Mouse (Mus musculus) lung, adult 18-20 months (tissue): ENCODE data around the gene Rpa1.
"Not testable (repeated sequence)": the region's sequence is repeated elsewhere in the genome, so short reads cannot be mapped to it uniquely, and the experiment has no call there.

Experiments used
- DNase-seq, 2 experiments: peaks; one replicate each; pipeline ENCODE4 v3.0.0; 2022; ENCODE audit warnings: mixed read lengths in 2 of 2

Gene Rpa1

DNA sequence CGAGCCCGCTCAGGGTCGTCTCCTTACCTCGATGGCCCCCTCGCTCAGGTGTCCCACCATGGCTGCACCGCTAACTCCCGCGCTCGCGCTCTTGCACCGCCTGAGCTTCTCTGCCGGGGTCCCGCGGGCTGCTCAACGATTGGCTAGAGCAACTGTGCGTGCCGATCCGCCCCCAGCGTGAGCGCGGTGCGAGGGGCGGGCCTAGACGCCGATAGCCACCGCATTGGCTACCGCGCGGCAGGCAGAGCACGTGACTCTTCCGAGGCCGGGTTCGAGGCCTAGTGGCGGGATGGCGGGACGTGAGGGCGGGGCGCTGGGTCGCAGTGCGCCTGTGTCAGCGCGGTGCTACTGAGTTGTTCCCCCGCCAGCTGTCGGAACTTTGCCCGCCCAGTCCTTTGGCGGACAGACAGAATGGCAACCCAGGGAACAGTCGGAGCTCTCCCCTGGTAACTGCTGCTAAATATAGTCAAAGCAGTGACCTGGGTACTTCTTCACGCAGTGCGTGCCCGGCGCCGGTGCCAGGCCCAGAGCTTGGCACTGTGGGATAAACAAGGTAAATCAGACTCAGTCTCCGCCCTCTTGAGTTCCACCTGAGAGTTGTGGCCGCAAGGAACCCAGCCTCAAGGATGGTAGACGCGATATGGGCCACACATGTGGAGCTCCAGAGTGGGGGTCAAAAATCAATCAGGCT lies at the start of gene Rpa1, which contains the start of gene Smyd4:
TSS of gene Rpa1 (minus strand) at position 126 of the 691 bp plus-strand sequence.
TSS of gene Smyd4 (plus strand) at position 235 of the 691 bp plus-strand sequence.
- peak; percentile 95 to 96 for DNase-seq

DNA sequence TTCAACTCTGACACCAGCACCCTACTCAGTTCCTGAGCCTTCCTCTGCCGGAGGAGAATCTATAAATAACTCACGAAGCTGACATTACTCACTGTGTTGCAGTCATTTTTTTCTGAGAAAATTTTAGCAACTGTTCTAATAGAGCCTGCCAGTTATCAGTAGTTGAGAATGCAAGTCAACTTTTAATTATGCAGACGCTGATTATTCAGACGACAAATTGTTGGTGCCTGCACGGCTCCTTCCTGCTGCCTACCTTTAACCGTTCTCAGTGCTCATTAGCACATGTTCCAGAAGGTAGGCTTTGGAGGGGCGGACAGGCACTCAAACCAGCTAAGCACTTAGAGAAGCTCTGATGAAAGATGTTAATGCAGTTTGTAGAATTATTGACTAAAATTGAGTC lies 49.3 kb upstream of the Rpa1 start:
- DNase-seq, result no peak

DNA sequence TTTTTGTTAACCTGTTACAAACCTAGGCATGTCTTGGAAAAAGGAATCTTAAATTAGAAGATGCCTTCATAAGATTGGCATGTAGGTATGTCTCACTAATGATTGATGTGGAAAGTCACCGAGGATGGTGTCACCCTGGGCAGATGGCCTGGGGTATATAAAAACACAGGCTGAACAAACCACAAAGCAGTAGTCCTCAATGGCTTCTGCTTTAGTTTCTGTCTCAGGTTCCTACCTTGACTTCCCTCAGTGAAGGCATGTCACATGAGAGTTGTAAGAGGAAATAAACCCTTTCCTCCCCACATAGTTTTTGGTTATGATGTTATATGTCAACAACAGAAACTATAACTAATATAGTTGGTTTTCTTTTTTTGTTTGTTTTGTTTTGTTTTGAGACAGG lies 47.5 kb upstream of the Rpa1 start:
- no peak for DNase-seq

DNA sequence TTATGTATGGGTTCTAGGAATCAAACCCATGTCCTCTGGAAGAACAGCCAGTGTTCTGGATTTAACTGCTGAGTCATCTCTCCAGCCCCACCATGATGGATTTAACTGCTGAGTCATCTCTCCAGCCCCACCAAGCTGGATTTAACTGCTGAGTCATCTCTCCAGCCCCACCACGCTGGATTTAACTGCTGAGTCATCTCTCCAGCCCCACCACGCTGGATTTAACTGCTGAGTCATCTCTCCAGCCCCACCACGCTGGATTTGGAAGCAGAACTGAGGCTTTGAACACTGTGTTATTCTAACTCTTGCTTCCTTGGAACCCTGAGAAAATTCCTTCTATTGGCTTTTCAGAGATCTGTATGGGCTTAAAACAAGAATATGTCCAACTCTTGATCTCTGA lies 35.4 kb upstream of the Rpa1 start:
- DNase-seq, result not testable (repeated sequence)

DNA sequence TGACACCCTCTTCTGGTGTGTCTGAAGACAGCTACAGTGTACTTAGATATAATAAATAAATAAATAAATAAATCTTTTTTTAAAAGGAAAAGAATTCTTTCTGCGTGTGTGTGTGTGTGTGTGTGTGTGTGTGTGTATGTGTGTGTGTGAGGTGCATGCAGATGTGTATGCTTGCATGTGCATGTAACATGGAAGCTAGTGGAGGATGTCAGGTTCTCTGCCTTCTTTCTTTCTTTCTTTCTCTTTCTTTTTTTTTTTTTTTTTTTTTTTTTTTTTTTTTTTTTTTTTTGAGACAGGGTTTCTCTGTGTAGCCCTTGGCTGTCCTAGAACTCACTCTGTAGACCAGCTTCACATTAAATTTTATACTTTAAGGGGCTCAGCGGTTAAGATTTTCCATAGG lies 30.7 kb upstream of the Rpa1 start:
- DNase-seq, result not testable (repeated sequence)

DNA sequence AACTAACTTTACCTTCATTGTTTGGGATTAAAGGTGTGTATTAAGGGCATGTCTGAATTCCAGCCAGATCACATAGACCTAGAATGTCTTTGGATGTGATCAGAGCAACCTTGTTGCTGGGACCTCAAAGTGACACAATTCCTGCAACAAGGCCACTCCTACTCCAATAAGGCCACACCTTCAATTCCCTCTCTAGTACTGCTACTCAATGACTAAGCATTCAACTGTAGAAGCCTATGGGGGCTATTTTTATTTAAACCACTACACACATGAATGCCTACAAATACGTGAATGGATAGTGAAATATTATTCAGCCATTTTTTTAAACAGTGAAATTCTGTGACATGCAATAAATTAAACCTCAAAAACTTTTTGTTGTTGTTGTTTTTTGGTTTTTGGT lies 29.0 kb upstream of the Rpa1 start:
- no peak for DNase-seq

DNA sequence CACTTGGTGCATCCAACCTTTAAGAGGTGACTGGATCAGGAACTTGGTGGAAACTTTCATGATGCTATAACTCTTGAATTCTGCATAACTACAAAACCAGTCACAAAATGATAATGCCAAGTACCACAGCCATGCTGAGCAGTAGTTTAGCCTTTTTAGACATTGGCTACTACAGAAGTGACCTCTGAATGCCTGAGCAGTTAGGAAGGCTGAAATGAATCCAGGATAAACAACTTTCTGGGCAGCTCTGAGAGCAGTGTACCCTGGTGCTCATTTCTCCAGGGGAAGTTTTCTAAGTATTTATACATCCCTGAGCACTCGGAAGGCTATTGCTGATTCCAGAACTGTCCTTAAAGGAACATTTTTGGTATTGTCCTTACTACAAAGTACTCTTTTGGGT lies 7.4 kb upstream of the Rpa1 start:
- no peak for DNase-seq

DNA sequence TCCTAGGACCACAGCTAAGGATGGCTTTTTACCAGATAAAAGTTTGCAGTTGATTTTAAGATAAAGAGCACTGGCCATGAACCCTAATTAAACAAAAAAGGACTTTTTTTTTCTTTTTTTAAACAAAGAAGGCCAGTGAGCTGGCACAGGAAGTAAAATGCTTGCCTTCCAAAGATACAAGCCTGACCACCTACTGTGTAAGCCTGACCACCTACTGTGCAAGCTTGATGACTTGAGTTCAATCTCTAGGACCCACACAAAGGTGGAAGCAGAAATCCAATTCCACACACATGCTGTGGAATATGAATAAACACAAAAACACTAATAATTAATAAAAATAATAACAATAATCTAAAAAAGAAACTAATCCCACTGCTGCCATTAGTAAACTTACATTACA lies 3.1 kb upstream of the Rpa1 start:
- DNase-seq, result no peak

DNA sequence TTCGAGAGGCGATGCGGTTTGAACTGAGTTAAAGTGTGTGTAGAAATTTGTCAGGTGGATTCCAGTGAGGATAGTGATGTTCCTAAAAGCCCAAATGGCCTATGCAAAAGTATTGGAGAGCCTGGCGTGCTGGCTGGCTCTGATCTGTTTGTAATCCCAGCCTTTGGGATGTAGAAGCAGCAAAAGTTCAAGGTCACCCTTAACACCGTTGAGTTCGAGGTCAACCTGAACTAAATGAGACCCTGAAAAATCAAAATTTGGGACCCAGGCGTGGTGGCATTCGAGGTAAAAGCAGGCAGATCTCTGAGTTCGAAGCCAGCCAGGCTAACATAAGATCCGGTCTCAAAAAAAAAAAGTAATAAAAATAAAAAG lies 752 bp upstream of the Rpa1 start:
- DNase-seq, result no peak

DNA sequence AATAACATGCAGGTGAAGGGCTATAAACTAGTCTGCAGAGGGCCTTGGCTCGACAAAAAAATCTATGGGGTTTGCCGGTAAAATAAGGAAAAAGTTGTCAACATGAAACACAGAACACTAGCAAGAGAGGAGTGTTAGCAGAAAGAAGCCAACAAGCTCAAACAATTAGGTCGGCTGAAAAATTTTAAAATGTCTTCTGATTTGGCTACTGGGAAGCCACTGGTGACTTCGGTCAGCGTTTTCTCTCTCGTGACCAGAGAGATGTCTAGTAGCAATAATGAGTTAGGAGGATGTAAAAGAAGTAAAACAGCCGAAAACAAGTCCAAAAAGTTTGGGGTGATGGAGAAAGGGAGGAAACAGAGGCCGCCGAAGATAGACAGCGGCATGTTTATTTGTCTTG lies 528 bp downstream of the Rpa1 start:
- no peak for DNase-seq

DNA sequence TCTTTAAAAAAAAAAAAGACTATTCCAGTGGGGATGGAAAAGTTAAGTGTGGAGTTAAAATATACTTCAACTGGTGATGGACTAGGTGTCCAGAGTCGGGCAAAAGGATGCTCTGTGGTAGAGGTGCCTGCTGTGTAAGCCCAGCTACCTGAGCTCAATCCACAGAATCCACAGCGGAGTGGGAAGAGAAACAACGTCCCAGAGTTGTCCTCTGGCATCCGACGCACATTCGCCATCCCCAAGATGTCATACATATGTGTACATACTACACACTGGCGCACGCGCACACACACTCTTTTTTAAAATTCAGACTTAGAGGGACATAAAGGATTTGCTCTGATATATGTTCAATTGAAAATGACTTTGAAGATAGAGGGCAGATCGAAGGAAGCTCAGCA lies 937 bp downstream of the Rpa1 start:
- no peak for DNase-seq

DNA sequence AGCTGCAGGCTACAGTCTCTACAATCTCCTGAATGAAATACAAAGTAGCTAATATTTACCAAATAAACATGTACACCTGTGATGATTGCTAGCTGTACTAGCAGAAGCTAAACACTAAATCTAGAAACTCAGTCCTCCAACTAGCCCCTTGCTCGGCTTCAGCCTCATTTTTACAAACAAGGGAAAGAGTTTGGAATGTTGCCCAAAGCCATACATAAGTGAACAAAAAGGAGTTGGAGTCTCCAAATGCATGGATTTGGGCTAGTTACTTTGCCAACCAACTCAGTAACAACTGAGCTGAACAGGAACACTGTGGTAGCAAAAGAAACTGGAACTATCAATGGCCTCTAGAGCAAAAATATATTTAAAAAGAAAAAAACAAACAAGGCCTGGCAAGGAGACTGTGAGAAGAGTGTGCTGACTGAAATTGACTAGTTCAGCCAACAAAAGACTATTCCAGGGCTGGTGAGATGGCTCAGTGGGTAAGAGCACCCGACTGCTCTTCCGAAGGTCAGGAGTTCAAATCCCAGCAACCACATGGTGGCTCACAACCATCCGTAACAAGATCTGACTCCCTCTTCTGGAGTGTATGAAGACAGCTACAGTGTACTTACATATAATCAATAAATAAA lies 1.5 kb downstream of the Rpa1 start:
- no peak for DNase-seq

DNA sequence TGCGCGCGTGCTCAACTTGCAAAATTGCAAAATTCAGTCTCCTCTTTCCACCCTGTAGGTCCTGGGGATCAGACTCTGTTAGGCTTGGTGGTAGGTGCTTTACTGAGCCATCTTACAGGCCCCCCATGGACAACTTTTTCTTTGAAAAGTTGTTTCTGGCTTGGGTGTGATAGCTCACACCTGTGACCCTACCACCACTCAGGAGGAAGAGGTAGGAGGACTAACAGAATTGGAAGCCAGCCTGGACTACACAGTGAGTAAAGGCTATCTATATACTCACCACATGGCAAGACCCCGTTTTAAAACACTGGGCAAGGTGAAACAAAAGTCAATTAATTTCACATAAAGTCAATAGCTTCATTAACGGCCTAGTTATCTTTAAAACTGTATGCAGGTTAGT lies 3.4 kb downstream of the Rpa1 start:
- DNase-seq, result no peak

DNA sequence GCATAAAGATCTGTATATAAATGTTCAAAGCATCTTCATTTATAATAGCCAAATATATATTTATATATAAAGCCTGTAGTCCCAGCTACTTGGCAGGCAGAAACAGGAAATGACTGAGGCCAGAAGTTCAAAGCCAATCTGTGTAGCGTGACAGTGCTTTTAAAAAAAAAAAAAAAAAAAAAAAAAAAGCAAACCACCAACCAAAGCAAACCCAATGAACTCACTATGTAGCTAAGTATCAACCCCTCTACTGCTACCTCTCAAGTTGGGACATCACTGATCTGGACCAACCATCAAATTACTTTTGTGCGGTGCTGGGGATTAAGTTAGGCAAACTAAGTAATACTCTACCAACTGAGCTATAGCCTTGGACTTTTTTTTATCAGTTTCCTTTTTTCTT lies 4.0 kb downstream of the Rpa1 start:
- DNase-seq, result no peak

DNA sequence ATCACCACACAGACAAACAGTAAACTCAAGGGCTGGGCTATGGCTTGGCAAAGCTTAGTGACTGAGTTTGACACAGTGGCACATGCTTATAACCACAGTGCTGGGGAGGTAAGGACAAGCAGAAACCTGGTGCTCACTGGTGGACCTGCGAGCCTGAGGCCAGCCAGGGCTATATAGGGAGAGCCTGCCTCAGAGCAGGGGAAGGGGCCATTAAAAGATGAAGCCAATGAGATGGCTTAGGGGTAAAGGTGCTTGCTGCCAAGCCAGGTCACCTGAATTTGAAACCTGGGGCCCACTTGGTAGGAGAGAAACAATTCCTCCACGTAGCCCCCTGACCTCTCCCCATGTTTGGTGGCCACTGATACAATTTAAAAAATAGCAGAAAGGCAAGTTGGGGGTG lies 5.0 kb downstream of the Rpa1 start:
- DNase-seq, result no peak

DNA sequence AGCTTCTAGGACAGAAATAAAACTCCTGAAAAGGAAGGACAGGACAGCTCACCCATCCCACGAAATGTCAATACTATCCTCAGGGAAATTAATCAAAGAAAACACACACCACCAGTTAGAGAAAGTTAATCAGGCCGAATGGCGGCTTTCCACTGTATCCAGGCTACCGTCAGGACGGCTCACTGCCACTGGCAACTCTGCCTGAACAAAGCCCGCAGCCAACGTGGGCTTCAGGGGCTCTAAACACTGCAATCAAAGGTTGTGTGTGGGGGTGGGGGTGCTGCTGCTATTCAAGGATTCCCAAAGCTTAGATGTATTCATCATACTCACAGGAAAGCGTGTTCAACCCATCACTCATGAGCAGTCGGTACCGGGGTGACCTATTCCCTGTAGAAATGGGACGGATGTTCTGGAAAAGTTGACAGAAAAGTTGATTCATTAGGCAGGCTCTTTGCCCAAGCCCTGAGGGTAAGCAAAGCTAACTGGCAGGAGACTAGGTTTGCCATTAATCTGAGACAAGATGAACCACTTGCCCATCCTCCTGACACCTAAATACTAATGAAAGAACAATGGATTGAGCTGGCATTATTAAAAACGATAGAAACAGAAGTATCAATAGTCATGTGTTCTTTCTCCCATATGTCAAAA lies 7.3 kb downstream of the Rpa1 start:
- DNase-seq, result no peak

DNA sequence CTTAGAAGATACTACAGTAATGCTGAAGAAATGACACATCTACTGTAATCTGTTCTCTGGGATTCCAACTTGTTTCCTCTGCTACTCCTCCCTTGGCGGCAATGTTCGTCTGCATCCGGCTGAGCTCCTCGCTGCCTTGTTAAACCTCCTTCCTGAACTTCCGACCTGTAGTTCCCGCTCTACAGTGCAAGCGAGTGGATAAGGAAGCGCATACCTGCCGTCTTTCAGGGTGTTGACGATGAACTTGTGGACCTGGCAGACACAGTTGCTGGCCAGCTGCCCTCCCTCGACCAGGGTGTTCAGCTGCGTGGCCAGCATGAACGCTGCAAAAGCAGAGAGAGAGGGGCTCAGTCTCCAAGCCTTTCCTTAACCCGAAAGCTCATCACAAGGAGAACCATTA lies 8.0 kb downstream of the Rpa1 start:
- peak; percentile 21 to 23 for DNase-seq

DNA sequence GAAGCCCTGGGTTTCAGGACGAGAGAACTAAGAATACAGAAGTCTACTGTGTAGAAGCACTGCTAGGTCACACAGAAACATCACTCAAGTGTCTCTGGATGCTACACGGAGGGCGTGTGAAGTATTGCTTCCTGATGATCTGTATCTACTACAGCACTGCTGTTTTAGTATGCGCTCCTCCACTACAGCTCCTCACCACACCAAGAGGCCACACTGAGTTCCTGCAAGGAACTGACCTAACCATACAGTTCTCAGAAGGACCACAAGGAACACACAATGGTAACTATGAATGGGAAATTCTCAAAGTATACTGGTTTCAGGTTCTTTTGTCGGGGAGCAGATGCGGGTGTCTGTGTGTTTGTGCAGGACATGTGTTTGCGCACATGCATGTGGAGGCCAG lies 10.9 kb downstream of the Rpa1 start:
- no peak for DNase-seq

DNA sequence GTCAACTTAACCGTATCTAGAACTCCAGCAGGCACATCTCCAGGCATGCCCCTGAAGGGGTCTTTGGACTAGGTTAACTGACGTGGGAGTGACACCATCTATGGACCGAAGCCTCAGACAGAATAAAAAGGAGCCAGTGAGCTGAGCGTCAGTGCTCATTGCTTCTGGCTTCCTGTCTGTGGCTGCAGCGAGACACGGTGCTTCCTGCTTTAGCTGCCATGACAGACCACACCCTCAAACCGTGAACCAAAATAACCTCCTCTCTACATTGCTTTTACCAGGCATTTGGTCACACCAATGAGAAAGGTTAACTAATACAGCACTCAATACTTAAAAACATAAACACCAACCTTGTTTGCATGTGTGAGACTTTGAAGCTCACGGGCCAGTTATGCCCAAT lies 11.4 kb downstream of the Rpa1 start:
- no peak for DNase-seq

DNA sequence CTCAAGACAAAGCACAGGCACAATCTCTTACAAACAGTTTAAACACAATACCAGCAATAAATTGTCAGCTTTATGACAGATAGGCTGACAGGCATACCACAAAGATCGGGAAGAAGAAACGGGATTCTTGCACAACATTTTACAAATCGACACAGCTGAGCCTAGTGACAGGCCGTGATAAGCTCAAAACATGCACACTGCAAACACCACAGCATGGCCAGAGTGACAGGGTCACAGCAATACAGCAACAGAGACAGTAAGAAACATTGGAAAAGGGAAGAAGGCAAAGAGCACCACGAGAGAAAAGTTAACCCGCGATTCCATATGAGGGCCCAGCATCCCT lies 22.2 kb downstream of the Rpa1 start:
- no peak for DNase-seq

DNA sequence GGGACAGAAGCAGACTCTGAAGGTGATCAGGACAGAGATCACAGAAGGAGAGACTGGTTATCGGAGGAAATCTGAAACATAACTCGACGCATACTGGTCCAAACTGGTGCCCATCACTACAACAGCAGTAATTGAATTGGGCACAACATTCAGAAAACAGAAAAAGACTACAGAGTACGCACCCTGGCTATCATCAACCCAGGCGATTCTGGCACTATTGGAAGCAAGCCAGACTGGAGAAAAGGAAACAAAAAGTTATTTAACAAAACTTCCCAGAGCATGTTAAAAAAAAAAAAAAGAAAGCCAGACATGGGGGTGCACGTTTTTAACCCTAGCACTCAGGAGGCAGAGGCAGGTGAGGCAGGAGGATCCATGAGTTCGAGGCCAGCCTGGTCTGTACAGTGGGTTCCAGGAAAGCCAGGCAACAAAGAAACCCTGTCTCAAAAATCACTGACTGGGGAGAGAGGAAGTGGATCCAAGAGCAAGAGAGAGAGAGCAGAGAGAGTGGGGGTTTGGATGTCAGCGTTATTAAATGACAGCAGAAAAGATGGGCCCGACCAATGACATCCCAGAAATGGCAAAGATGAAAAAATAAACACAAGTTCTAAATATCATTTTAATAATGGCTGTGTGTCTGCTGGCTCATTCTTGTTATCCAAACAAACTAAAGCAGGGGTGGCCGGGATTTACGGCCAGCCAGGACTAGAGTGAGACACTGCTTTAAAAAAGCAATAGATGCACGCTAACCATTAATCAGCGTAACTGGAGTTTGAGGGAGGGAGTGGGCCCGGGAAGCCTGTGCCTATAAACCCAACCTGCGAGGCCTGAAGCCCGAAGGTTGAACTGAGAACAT lies 22.8 kb downstream of the Rpa1 start:
- no peak for DNase-seq

DNA sequence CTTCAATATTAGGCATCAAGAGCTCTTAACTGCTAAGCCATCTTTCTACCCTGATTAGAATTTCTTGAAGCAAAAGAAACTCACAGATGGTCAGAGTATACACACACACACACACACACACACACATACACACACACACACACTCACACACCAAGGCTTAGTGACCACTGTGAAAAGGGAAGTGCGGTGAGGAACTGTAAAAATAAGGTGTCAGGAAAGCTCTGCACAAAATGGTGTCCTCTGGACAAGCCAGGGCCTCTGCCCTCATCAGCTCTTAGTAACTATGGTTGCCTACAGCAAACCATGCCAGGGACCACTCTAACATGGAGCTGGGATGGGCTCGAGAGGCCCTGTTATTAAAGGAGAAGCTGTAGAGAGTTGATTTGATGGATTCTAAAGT lies 23.7 kb downstream of the Rpa1 start:
- no peak for DNase-seq

DNA sequence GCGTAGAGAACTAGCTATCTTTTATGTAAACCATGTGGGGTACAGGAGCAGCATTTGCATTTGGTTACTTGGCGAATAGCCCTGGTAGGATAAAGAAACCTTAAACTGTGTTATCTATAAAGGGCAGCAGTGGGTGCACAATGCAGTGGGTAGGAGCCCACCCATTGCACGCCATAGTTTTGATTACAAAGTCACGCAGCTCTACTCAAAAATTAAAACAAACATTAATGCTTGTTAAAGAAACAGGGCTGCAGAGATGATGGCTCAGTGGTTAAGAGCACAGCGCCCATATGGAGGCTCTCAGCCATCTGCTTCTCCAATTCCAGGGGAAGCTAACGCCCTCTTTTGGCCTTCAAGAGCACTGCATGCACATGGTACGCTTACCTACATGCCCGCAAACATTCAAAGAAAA lies 24.8 kb downstream of the Rpa1 start:
- DNase-seq, result no peak

DNA sequence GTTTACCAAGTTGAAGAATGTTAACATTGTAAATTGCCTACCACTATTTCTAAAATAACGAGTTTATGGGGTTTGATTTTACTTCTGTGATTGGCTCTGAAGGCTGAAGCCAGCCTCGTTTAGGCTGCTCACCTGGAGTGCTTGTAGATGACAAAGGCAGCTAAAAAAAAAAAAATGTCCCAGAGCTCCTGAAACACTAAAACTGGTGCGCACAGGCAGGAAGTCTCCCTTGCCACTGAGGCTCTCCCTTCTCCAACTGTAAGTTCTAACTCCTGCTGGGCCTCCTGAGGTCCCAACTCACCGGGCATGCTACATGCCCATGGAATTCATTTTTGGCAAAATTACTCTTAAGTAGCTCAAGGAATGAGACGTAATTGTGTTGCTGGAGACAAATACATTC lies 28.9 kb downstream of the Rpa1 start:
- no peak for DNase-seq
